Mouse (Mus musculus): ENCODE data around the gene Cap2. TPM values are rescaled to one million over a fixed set of nuclear protein-coding genes. Genes with fewer than 3 reads are reported as not detected.

The Cap2 gene
- polyA plus RNA-seq, 1 experiment = 0.16 TPM

- H3K4me3 ChIP-seq (ENCODE audit: insufficient read depth, poor library complexity, severe bottlenecking) = no peak overlapping the region
- H3K79me2 ChIP-seq (ENCODE audit: control insufficient read depth, insufficient read depth) = no peaks in the 10 kb centered on the region
- TF ChIP-seq USF1 (IDR thresholded peaks at IDR 0.05; ENCODE audit: low read depth) (no peak), MAX (IDR thresholded peaks at IDR 0.05) (no peak), CTCF (IDR thresholded peaks at IDR 0.05; ENCODE audit: control insufficient read depth, insufficient read depth, insufficient read length) (no peak), MYOG (IDR thresholded peaks at IDR 0.05; ENCODE audit: control insufficient read depth, extremely low read depth, insufficient read length) (no peak), CEBPB (IDR thresholded peaks at IDR 0.05; ENCODE audit: low read depth) (no peak), MYOD1 (IDR thresholded peaks at IDR 0.05; ENCODE audit: control insufficient read depth, insufficient read length, low read depth) (no peak)
- no peak overlapping the region for H3ac ChIP-seq (ENCODE audit: control insufficient read depth, insufficient read length, low read depth)
- H3K79me3 ChIP-seq (ENCODE audit: low read depth) = no peaks in the 10 kb centered on the region
- H3K27me3 ChIP-seq (ENCODE audit: control insufficient read depth, insufficient read depth, insufficient read length) = no peaks in the 10 kb centered on the region
- H3K36me3 ChIP-seq (ENCODE audit: control insufficient read depth, insufficient read depth) = no peaks in the 10 kb centered on the region
Observed at GRCm38 (mm10) chr13:46654566-46654965, 152.9 kb downstream of the Cap2 start.

- TF ChIP-seq CEBPB (IDR thresholded peaks at IDR 0.05; ENCODE audit: low read depth) = no peak
- TF ChIP-seq MAX (IDR thresholded peaks at IDR 0.05) = no peak
- no peak for TF ChIP-seq USF1 (IDR thresholded peaks at IDR 0.05; ENCODE audit: low read depth)
- TF ChIP-seq FOSL1 (IDR thresholded peaks at IDR 0.05; ENCODE audit: insufficient read depth, low read length, poor library complexity, severe bottlenecking) = no peak
- TF ChIP-seq MYOD1 (IDR thresholded peaks at IDR 0.05; ENCODE audit: control insufficient read depth, insufficient read length, low read depth) = no peak
- TF ChIP-seq MYOG (IDR thresholded peaks at IDR 0.05; ENCODE audit: control insufficient read depth, extremely low read depth, insufficient read length) = no peak
- no peaks in the 10 kb centered on the region for H3K79me2 ChIP-seq (ENCODE audit: control insufficient read depth, insufficient read depth)
- no peaks in the 10 kb centered on the region for H3K27me3 ChIP-seq (ENCODE audit: control insufficient read depth, insufficient read depth, insufficient read length)
- no peaks in the 10 kb centered on the region for H3K79me3 ChIP-seq (ENCODE audit: low read depth)
- H3K36me3 ChIP-seq (ENCODE audit: control insufficient read depth, insufficient read depth) = no peaks in the 10 kb centered on the region
- no peak overlapping the region for H3K4me3 ChIP-seq (ENCODE audit: insufficient read depth, poor library complexity, severe bottlenecking)
- H3ac ChIP-seq (ENCODE audit: control insufficient read depth, insufficient read length, low read depth) = no peak overlapping the region
Observed at GRCm38 (mm10) chr13:46659211-46659610, 157.6 kb downstream of the Cap2 start.

GRCm38 (mm10) chr13:46663461-46663964, 161.9 kb downstream of the Cap2 start:
- Histone ChIP-seq H3ac (ENCODE audit: control insufficient read depth, insufficient read length, low read depth) (no peak overlapping the region), H3K27me3 (ENCODE audit: control insufficient read depth, insufficient read depth, insufficient read length) (no peaks in the 10 kb centered on the region), H3K79me2 (ENCODE audit: control insufficient read depth, insufficient read depth) (no peaks in the 10 kb centered on the region), H3K36me3 (ENCODE audit: control insufficient read depth, insufficient read depth) (no peaks in the 10 kb centered on the region), H3K4me3 (ENCODE audit: insufficient read depth, poor library complexity, severe bottlenecking) (no peak overlapping the region), H3K79me3 (ENCODE audit: low read depth) (no peaks in the 10 kb centered on the region)
- TF ChIP-seq CTCF (IDR thresholded peaks at IDR 0.05; ENCODE audit: control insufficient read depth, insufficient read depth, insufficient read length) = peak; percentile 1
- TF ChIP-seq MAX (IDR thresholded peaks at IDR 0.05) = no peak

- peak within 1 kb of the TSS; percentile 74 for H3K4me3 ChIP-seq (ENCODE audit: insufficient read depth, poor library complexity, severe bottlenecking)
- TF ChIP-seq MAX (IDR thresholded peaks at IDR 0.05) (peak; percentile 67), CTCF (IDR thresholded peaks at IDR 0.05; ENCODE audit: control insufficient read depth, insufficient read depth, insufficient read length) (no peak), FOSL1 (IDR thresholded peaks at IDR 0.05; ENCODE audit: insufficient read depth, low read length, poor library complexity, severe bottlenecking) (no peak)
- H3K27me3 ChIP-seq (ENCODE audit: control insufficient read depth, insufficient read depth, insufficient read length) = no peaks in the 10 kb centered on the region
- peak within 1 kb of the TSS; percentile 84 for H3ac ChIP-seq (ENCODE audit: control insufficient read depth, insufficient read length, low read depth)
- H3K79me2 ChIP-seq (ENCODE audit: control insufficient read depth, insufficient read depth) = no peaks in the 10 kb centered on the region
- H3K36me3 ChIP-seq (ENCODE audit: control insufficient read depth, insufficient read depth) = peaks cover 12% of the 10 kb centered on the region
- H3K79me3 ChIP-seq (ENCODE audit: low read depth) = peaks cover 1% of the 10 kb centered on the region
Observed at GRCm38 (mm10) chr13:46669048-46669619, 167.5 kb downstream of the Cap2 start, which contains the start of gene Fam8a1. Gene Fam8a1, plus strand, starts transcription at chr13:46669522.

- Histone ChIP-seq H3K79me3 (ENCODE audit: low read depth) (peaks cover 1% of the 10 kb centered on the region), H3K36me3 (ENCODE audit: control insufficient read depth, insufficient read depth) (peaks cover 16% of the 10 kb centered on the region), H3K79me2 (ENCODE audit: control insufficient read depth, insufficient read depth) (no peaks in the 10 kb centered on the region), H3K27me3 (ENCODE audit: control insufficient read depth, insufficient read depth, insufficient read length) (no peaks in the 10 kb centered on the region), H3K4me3 (ENCODE audit: insufficient read depth, poor library complexity, severe bottlenecking) (peak overlapping the region; percentile 74), H3ac (ENCODE audit: control insufficient read depth, insufficient read length, low read depth) (peak overlapping the region; percentile 70)
- TF ChIP-seq CTCF (IDR thresholded peaks at IDR 0.05; ENCODE audit: control insufficient read depth, insufficient read depth, insufficient read length) (no peak), MYOD1 (IDR thresholded peaks at IDR 0.05; ENCODE audit: control insufficient read depth, insufficient read length, low read depth) (no peak), MYOG (IDR thresholded peaks at IDR 0.05; ENCODE audit: control insufficient read depth, extremely low read depth, insufficient read length) (no peak), USF1 (IDR thresholded peaks at IDR 0.05; ENCODE audit: low read depth) (no peak), MAX (IDR thresholded peaks at IDR 0.05) (no peak)
Observed at GRCm38 (mm10) chr13:46669620-46670271, 168.1 kb downstream of the Cap2 start.

GRCm38 (mm10) chr13:46670514-46670913, 168.9 kb downstream of the Cap2 start:
- no peak for TF ChIP-seq MYOG (IDR thresholded peaks at IDR 0.05; ENCODE audit: control insufficient read depth, extremely low read depth, insufficient read length)
- TF ChIP-seq FOSL1 (IDR thresholded peaks at IDR 0.05; ENCODE audit: insufficient read depth, low read length, poor library complexity, severe bottlenecking) = no peak
- TF ChIP-seq MYOD1 (IDR thresholded peaks at IDR 0.05; ENCODE audit: control insufficient read depth, insufficient read length, low read depth) = no peak
- peaks cover 24% of the 10 kb centered on the region for H3K36me3 ChIP-seq (ENCODE audit: control insufficient read depth, insufficient read depth)
- H3ac ChIP-seq (ENCODE audit: control insufficient read depth, insufficient read length, low read depth) = no peak overlapping the region
- H3K4me3 ChIP-seq (ENCODE audit: insufficient read depth, poor library complexity, severe bottlenecking) = peak overlapping the region; percentile 74
- H3K79me3 ChIP-seq (ENCODE audit: low read depth) = peaks cover 1% of the 10 kb centered on the region
- H3K27me3 ChIP-seq (ENCODE audit: control insufficient read depth, insufficient read depth, insufficient read length) = no peaks in the 10 kb centered on the region
- no peaks in the 10 kb centered on the region for H3K79me2 ChIP-seq (ENCODE audit: control insufficient read depth, insufficient read depth)

All from C2C12 (cell line).